Mouse (Mus musculus): ENCODE data around the gene Olfr161. TPM values are rescaled to one million over a fixed set of nuclear protein-coding genes. Genes with fewer than 3 reads are reported as not detected.
"Not testable (repeated sequence)": the region's sequence is repeated elsewhere in the genome, so short reads cannot be mapped to it uniquely, and the experiment has no call there.

Olfr161 gene
- not detected in 2 replicates for polyA plus RNA-seq (2015; fragmentation: Nextera tagmentation; extraction: Ambion mirVana)

GRCm38 (mm10) chr16:3590691-3591090 is at the start of gene Olfr161:
Gene Olfr161, plus strand, starts transcription at chr16:3591042.
- no peak within 1 kb of the TSS for H3K27ac ChIP-seq (replicated peaks)

GRCm38 (mm10) chr16:3563553-3563952 is 27.3 kb upstream of the Olfr161 start:
- H3K9ac ChIP-seq = no peak overlapping the region
- ATAC-seq (ENCODE audit: insufficient number of reproducible peaks, low FRiP score, low TSS enrichment, low read depth) = no peak
- H3K36me3 ChIP-seq = no peaks in the 10 kb centered on the region
- no peak overlapping the region for H3K4me2 ChIP-seq (replicated peaks)
- no peak overlapping the region for H3K27ac ChIP-seq (replicated peaks)
- H3K27me3 ChIP-seq = no peaks in the 10 kb centered on the region
- no peak overlapping the region for H3K4me3 ChIP-seq (replicated peaks)
- no peaks in the 10 kb centered on the region for H3K4me1 ChIP-seq
- no peaks in the 10 kb centered on the region for H3K9me3 ChIP-seq (replicated peaks)

More at GRCm38 (mm10) chr16:3590691-3591090, at the start of gene Olfr161:
- Histone ChIP-seq H3K36me3 (no peaks in the 10 kb centered on the region), H3K9me3 (replicated peaks) (0 out of 2 replicates have a peak, but pooled peaks cover 3% of the 10 kb centered on the region), H3K4me2 (replicated peaks) (no peak within 1 kb of the TSS), H3K27me3 (no peaks in the 10 kb centered on the region), H3K4me1 (no peaks in the 10 kb centered on the region), H3K4me3 (replicated peaks) (no peak within 1 kb of the TSS), H3K9ac (no peak within 1 kb of the TSS)
- ATAC-seq (ENCODE audit: insufficient number of reproducible peaks, low FRiP score, low TSS enrichment, low read depth) = no peak
- WGBS = 78% methylated on average over 1 of the region's 1 CpGs

GRCm38 (mm10) chr16:3577658-3578057 is 13.2 kb upstream of the Olfr161 start:
- H3K4me3 ChIP-seq (replicated peaks); H3K9me3 ChIP-seq (replicated peaks); H3K4me1 ChIP-seq; H3K4me2 ChIP-seq (replicated peaks); ATAC-seq (ENCODE audit: insufficient number of reproducible peaks, low FRiP score, low TSS enrichment, low read depth); H3K27ac ChIP-seq (replicated peaks); H3K9ac ChIP-seq; H3K36me3 ChIP-seq; H3K27me3 ChIP-seq: not testable (repeated sequence)
- WGBS = 56% methylated on average over 1 of the region's 1 CpGs

- not testable (repeated sequence) for ATAC-seq (ENCODE audit: insufficient number of reproducible peaks, low FRiP score, low TSS enrichment, low read depth)
Measured at GRCm38 (mm10) chr16:3578227-3578848, 12.5 kb upstream of the Olfr161 start.

GRCm38 (mm10) chr16:3631376-3631775 is 40.5 kb downstream of the Olfr161 start:
- not testable (repeated sequence) for H3K27me3 ChIP-seq; H3K27ac ChIP-seq (replicated peaks); H3K4me1 ChIP-seq; H3K4me2 ChIP-seq (replicated peaks); H3K9me3 ChIP-seq (replicated peaks); H3K36me3 ChIP-seq; H3K4me3 ChIP-seq (replicated peaks); ATAC-seq (ENCODE audit: insufficient number of reproducible peaks, low FRiP score, low TSS enrichment, low read depth); H3K9ac ChIP-seq
- 87% methylated on average over 5 of the region's 5 CpGs for WGBS

More at GRCm38 (mm10) chr16:3578227-3578848, 12.5 kb upstream of the Olfr161 start:
- not testable (repeated sequence) for H3K27me3 ChIP-seq; H3K9me3 ChIP-seq (replicated peaks); H3K4me3 ChIP-seq (replicated peaks); H3K27ac ChIP-seq (replicated peaks); H3K9ac ChIP-seq; H3K36me3 ChIP-seq; H3K4me2 ChIP-seq (replicated peaks); H3K4me1 ChIP-seq
- 89% methylated on average over 1 of the region's 1 CpGs for WGBS

- H3K36me3 ChIP-seq; H3K9me3 ChIP-seq (replicated peaks); ATAC-seq (ENCODE audit: insufficient number of reproducible peaks, low FRiP score, low TSS enrichment, low read depth); H3K4me1 ChIP-seq; H3K27ac ChIP-seq (replicated peaks); H3K27me3 ChIP-seq: not testable (repeated sequence)
- WGBS = 23% methylated on average over 27 of the region's 27 CpGs
- Histone ChIP-seq H3K9ac (peak overlapping the region; percentile 15), H3K4me3 (replicated peaks) (peak overlapping the region; percentile 37), H3K4me2 (replicated peaks) (peak overlapping the region; percentile 49)
Measured at GRCm38 (mm10) chr16:3632572-3633361, 41.9 kb downstream of the Olfr161 start.

Other genes starting within 250 kb of the Olfr161 start
- 0.08 and 0.17 TPM in 2 replicates for gene Mefv, start 127.1 kb downstream of the Olfr161 start, polyA plus RNA-seq (2015; fragmentation: Nextera tagmentation; extraction: Ambion mirVana)
- gene Zfp263, start 153.1 kb downstream of the Olfr161 start, polyA plus RNA-seq (2015; fragmentation: Nextera tagmentation; extraction: Ambion mirVana) = 44.9 and 53.9 TPM in 2 replicates
- 1.6 and 3.4 TPM in 2 replicates for gene Olfr15, start 239.8 kb downstream of the Olfr161 start, polyA plus RNA-seq (2015; fragmentation: Nextera tagmentation; extraction: Ambion mirVana)